In the genomic region with DNA sequence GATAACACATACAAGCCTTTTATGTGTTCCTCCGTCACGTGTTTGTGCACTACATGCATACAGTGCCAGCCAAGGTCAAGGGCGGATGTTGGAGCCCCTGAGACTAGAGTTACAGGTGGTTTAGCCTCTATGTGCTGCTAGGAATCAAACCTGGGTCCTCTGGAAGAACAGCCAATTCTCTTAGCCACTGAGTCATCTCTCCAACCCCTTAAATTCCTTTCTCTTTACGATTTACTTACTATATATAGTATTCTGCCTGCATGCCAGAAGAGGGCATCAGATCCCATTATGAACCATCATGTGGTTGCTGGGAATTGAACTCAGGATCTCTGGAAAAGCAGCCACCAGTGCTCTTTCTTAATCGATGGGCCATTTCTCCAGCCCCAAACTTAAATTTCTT, we compare ENCODE assay signal across 17 mouse cellular contexts. TPM values are rescaled to one million over a fixed set of nuclear protein-coding genes. Genes with fewer than 3 reads are reported as not detected.
DNase-seq lines count a peak whose midpoint lies in the region; ATAC-seq lines count a peak whose summit lies in the region.
"Not testable (repeated sequence)": the region's sequence is repeated elsewhere in the genome, so short reads cannot be mapped to it uniquely, and the experiment has no call there.
"Had no signal": no experiment of that assay in that cellular context is flagged by ENCODE, and none has a peak within 500 bp of the region (broad histone marks: within the 10 kb centered on the region; RNA-seq: fewer than 3 reads in every experiment).

No protein-coding gene starts in this region.

- not testable (repeated sequence) for ATAC-seq in embryonic facial prominence, embryonic 12.5 days (ENCODE audit: insufficient number of reproducible peaks, insufficient read depth, low FRiP score, low TSS enrichment); forebrain, embryonic 15.5 days (replicated peaks); kidney, embryonic 14.5 days (ENCODE audit: low FRiP score, low TSS enrichment); liver, embryonic 12.5 days
- 0 out of 2 replicates have a peak, but pooled peaks have one; percentile 0 for ATAC-seq in midbrain, embryonic 11.5 days (ENCODE audit: low FRiP score)
- ATAC-seq in neural tube, embryonic 12.5 days (ENCODE audit: low FRiP score, low read depth) = peak; percentile 5; the same call in 1 of the 2 replicates

- H3K36me3 ChIP-seq in embryonic facial prominence, embryonic 12.5 days = peaks cover 48% of the 10 kb centered on the region
- peaks cover 41% of the 10 kb centered on the region for H3K36me3 ChIP-seq in forebrain, embryonic 15.5 days
- peaks cover 67% of the 10 kb centered on the region for H3K36me3 ChIP-seq in hindbrain, embryonic 10.5 days
- peaks cover 39% of the 10 kb centered on the region for H3K36me3 ChIP-seq in kidney, embryonic 14.5 days (ENCODE audit: control insufficient read depth, insufficient read depth, low read length)
- H3K36me3 ChIP-seq in liver, embryonic 12.5 days = peaks cover 60% of the 10 kb centered on the region
- not testable (repeated sequence) for H3K36me3 ChIP-seq in midbrain, embryonic 11.5 days (ENCODE audit: control insufficient read depth, insufficient read depth, low read length)
- peaks cover 53% of the 10 kb centered on the region for H3K36me3 ChIP-seq in neural tube, embryonic 12.5 days

- peak; percentile 79 for DNase-seq in 3T3-L1 (ENCODE audit: low read depth, low spot score)
- not testable (repeated sequence) for DNase-seq in hindbrain, embryonic 10.5 days (ENCODE audit: low spot score); midbrain, embryonic 11.5 days (ENCODE audit: low spot score, missing footprints)

- not testable (repeated sequence) for H3K27me3 ChIP-seq in embryonic facial prominence, embryonic 12.5 days; forebrain, embryonic 15.5 days; hindbrain, embryonic 10.5 days (ENCODE audit: insufficient read depth, poor library complexity, severe bottlenecking); kidney, embryonic 14.5 days (ENCODE audit: control insufficient read depth, insufficient read depth, low read length); liver, embryonic 12.5 days (replicated peaks); midbrain, embryonic 11.5 days (ENCODE audit: control insufficient read depth, insufficient read depth, low read length); neural tube, embryonic 12.5 days (replicated peaks)

- not testable (repeated sequence) for H3K4me3 ChIP-seq in embryonic facial prominence, embryonic 12.5 days; forebrain, embryonic 15.5 days; hindbrain, embryonic 10.5 days; kidney, embryonic 14.5 days (ENCODE audit: low read length); midbrain, embryonic 11.5 days (ENCODE audit: low read depth, low read length); neural tube, embryonic 12.5 days
- peak overlapping the region; percentile 93; the same call in 1 of the 2 replicates for H3K4me3 ChIP-seq in liver, embryonic 12.5 days

- 65% methylated on average over 4 of the region's 5 CpGs for WGBS in embryonic facial prominence, embryonic 12.5 days
- WGBS in forebrain, embryonic 15.5 days = 68% methylated on average over 4 of the region's 5 CpGs
- 76% methylated on average over 4 of the region's 5 CpGs for WGBS in hindbrain, embryonic 10.5 days
- 73% methylated on average over 4 of the region's 5 CpGs for WGBS in kidney, embryonic 14.5 days
- WGBS in liver, embryonic 12.5 days (ENCODE audit: insufficient replicate concordance) = 76% methylated on average over 4 of the region's 5 CpGs
- WGBS in midbrain, embryonic 11.5 days = 77% methylated on average over 4 of the region's 5 CpGs
- WGBS in neural tube, embryonic 12.5 days = 54% methylated on average over 4 of the region's 5 CpGs

- not testable (repeated sequence) for H3K9ac ChIP-seq in embryonic facial prominence, embryonic 12.5 days; forebrain, embryonic 15.5 days (replicated peaks); kidney, embryonic 14.5 days (ENCODE audit: low read depth, low read length); liver, embryonic 12.5 days; midbrain, embryonic 11.5 days (ENCODE audit: low read length); neural tube, embryonic 12.5 days

- H3K4me1 ChIP-seq in embryonic facial prominence, embryonic 12.5 days; midbrain, embryonic 11.5 days (ENCODE audit: control insufficient read depth, insufficient read depth, low read length); neural tube, embryonic 12.5 days: not testable (repeated sequence)
- peaks cover 27% of the 10 kb centered on the region for H3K4me1 ChIP-seq in forebrain, embryonic 15.5 days
- peaks cover 15% of the 10 kb centered on the region for H3K4me1 ChIP-seq in hindbrain, embryonic 10.5 days (replicated peaks)
- peaks cover 12% of the 10 kb centered on the region; the same call in 1 of the 2 replicates for H3K4me1 ChIP-seq in kidney, embryonic 14.5 days (ENCODE audit: control insufficient read depth, insufficient read depth, low read length)
- peaks cover 34% of the 10 kb centered on the region for H3K4me1 ChIP-seq in liver, embryonic 12.5 days

- H3K4me2 ChIP-seq in embryonic facial prominence, embryonic 12.5 days (replicated peaks) = peak overlapping the region; percentile 62
- H3K4me2 ChIP-seq in forebrain, embryonic 15.5 days (replicated peaks) = peak overlapping the region; percentile 80
- H3K4me2 ChIP-seq in kidney, embryonic 14.5 days (replicated peaks; ENCODE audit: low read depth, low read length) = peak overlapping the region; percentile 56; the same call in 1 of the 2 replicates
- peak overlapping the region; percentile 87 for H3K4me2 ChIP-seq in liver, embryonic 12.5 days
- peak overlapping the region; percentile 56; the same call in 1 of the 2 replicates for H3K4me2 ChIP-seq in midbrain, embryonic 11.5 days
- peak overlapping the region; percentile 72 for H3K4me2 ChIP-seq in neural tube, embryonic 12.5 days (replicated peaks)

- H3K9me3 ChIP-seq in embryonic facial prominence, embryonic 12.5 days; forebrain, embryonic 15.5 days; hindbrain, embryonic 10.5 days; kidney, embryonic 14.5 days (ENCODE audit: control insufficient read depth, low read length); liver, embryonic 12.5 days (replicated peaks); midbrain, embryonic 11.5 days (ENCODE audit: control insufficient read depth, low read length); neural tube, embryonic 12.5 days: not testable (repeated sequence)

- not testable (repeated sequence) for H3K27ac ChIP-seq in embryonic facial prominence, embryonic 12.5 days; kidney, embryonic 14.5 days (ENCODE audit: low read depth, low read length); liver, embryonic 12.5 days; midbrain, embryonic 11.5 days (ENCODE audit: low read depth, low read length); neural tube, embryonic 12.5 days
- H3K27ac ChIP-seq in forebrain, embryonic 15.5 days (replicated peaks) = peak overlapping the region; percentile 92
- H3K27ac ChIP-seq in hindbrain, embryonic 10.5 days = peak overlapping the region; percentile 99; the same call in 1 of the 2 replicates

RNA-seq across cellular contexts. Expression of a gene that starts 1.0 kb away (rescaled TPM):
- polyA plus RNA-seq in embryonic facial prominence, embryonic 12.5 days (2016; fragmentation: Nextera tagmentation; extraction: Ambion mirVana) = 348 and 377 TPM in 2 replicates
- polyA plus RNA-seq in forebrain, embryonic 15.5 days (2015; fragmentation: Nextera tagmentation; extraction: Ambion mirVana) = 251 and 270 TPM in 2 replicates
- 515 and 539 TPM in 2 replicates for polyA plus RNA-seq in hindbrain, embryonic 10.5 days (2016; fragmentation: Nextera tagmentation; extraction: Ambion mirVana)
- 404 and 541 TPM in 2 replicates for polyA plus RNA-seq in kidney, embryonic 14.5 days (2014; fragmentation: Nextera tagmentation; extraction: Ambion mirVana)
- 163 and 165 TPM in 2 replicates for polyA plus RNA-seq in liver, embryonic 12.5 days (2016; fragmentation: Nextera tagmentation; extraction: Ambion mirVana)
- polyA plus RNA-seq in midbrain, embryonic 11.5 days (2014; fragmentation: Nextera tagmentation; extraction: Ambion mirVana) = 450 and 473 TPM in 2 replicates
- 306 and 312 TPM in 2 replicates for polyA plus RNA-seq in neural tube, embryonic 12.5 days (2016; fragmentation: Nextera tagmentation; extraction: Ambion mirVana)

RNA-seq across cellular contexts. Expression of a gene that starts 6.3 kb away (rescaled TPM):
- polyA plus RNA-seq in embryonic facial prominence, embryonic 12.5 days (2016; fragmentation: Nextera tagmentation; extraction: Ambion mirVana) = not detected in 2 replicates
- not detected in 2 replicates for polyA plus RNA-seq in forebrain, embryonic 15.5 days (2015; fragmentation: Nextera tagmentation; extraction: Ambion mirVana)
- not detected in 2 replicates for polyA plus RNA-seq in hindbrain, embryonic 10.5 days (2016; fragmentation: Nextera tagmentation; extraction: Ambion mirVana)
- not detected in 2 replicates for polyA plus RNA-seq in kidney, embryonic 14.5 days (2014; fragmentation: Nextera tagmentation; extraction: Ambion mirVana)
- polyA plus RNA-seq in liver, embryonic 12.5 days (2016; fragmentation: Nextera tagmentation; extraction: Ambion mirVana) = not detected in 2 replicates
- not detected in 2 replicates for polyA plus RNA-seq in midbrain, embryonic 11.5 days (2014; fragmentation: Nextera tagmentation; extraction: Ambion mirVana)
- polyA plus RNA-seq in neural tube, embryonic 12.5 days (2016; fragmentation: Nextera tagmentation; extraction: Ambion mirVana) = not detected in 2 replicates
- polyA plus RNA-seq: gonadal fat pad, adult 2 months; heart, embryonic 10.5 days; inflammation-experienced regulatory T-cells, adult 6 months; large intestine, adult 2 months; limb, embryonic 11.5 days; liver, embryonic 16.5 days; stomach, postnatal 0 days; thymus, postnatal 0 days; urinary bladder, adult 2 months had no signal

RNA-seq across cellular contexts. Expression of a gene that starts 6.7 kb away (rescaled TPM):
- 38.0 and 40.7 TPM in 2 replicates for polyA plus RNA-seq in embryonic facial prominence, embryonic 12.5 days (2016; fragmentation: Nextera tagmentation; extraction: Ambion mirVana)
- polyA plus RNA-seq in forebrain, embryonic 15.5 days (2015; fragmentation: Nextera tagmentation; extraction: Ambion mirVana) = 51.7 and 54.7 TPM in 2 replicates
- polyA plus RNA-seq in hindbrain, embryonic 10.5 days (2016; fragmentation: Nextera tagmentation; extraction: Ambion mirVana) = 47.1 and 47.6 TPM in 2 replicates
- polyA plus RNA-seq in kidney, embryonic 14.5 days (2014; fragmentation: Nextera tagmentation; extraction: Ambion mirVana) = 48.5 and 50.5 TPM in 2 replicates
- 27.2 and 28.1 TPM in 2 replicates for polyA plus RNA-seq in liver, embryonic 12.5 days (2016; fragmentation: Nextera tagmentation; extraction: Ambion mirVana)
- polyA plus RNA-seq in midbrain, embryonic 11.5 days (2014; fragmentation: Nextera tagmentation; extraction: Ambion mirVana) = 70.7 and 73.2 TPM in 2 replicates
- 50.4 and 50.5 TPM in 2 replicates for polyA plus RNA-seq in neural tube, embryonic 12.5 days (2016; fragmentation: Nextera tagmentation; extraction: Ambion mirVana)

RNA-seq across cellular contexts. Expression of a gene that starts 7.4 kb away (rescaled TPM):
- 118 and 122 TPM in 2 replicates for polyA plus RNA-seq in embryonic facial prominence, embryonic 12.5 days (2016; fragmentation: Nextera tagmentation; extraction: Ambion mirVana)
- polyA plus RNA-seq in forebrain, embryonic 15.5 days (2015; fragmentation: Nextera tagmentation; extraction: Ambion mirVana) = 198 and 209 TPM in 2 replicates
- 151 and 167 TPM in 2 replicates for polyA plus RNA-seq in hindbrain, embryonic 10.5 days (2016; fragmentation: Nextera tagmentation; extraction: Ambion mirVana)
- polyA plus RNA-seq in kidney, embryonic 14.5 days (2014; fragmentation: Nextera tagmentation; extraction: Ambion mirVana) = 145 and 163 TPM in 2 replicates
- 86.3 and 88.8 TPM in 2 replicates for polyA plus RNA-seq in liver, embryonic 12.5 days (2016; fragmentation: Nextera tagmentation; extraction: Ambion mirVana)
- polyA plus RNA-seq in midbrain, embryonic 11.5 days (2014; fragmentation: Nextera tagmentation; extraction: Ambion mirVana) = 193 and 195 TPM in 2 replicates
- polyA plus RNA-seq in neural tube, embryonic 12.5 days (2016; fragmentation: Nextera tagmentation; extraction: Ambion mirVana) = 196 and 197 TPM in 2 replicates

RNA-seq across cellular contexts. Expression of a gene that starts 12.7 kb away (rescaled TPM):
- polyA plus RNA-seq in embryonic facial prominence, embryonic 12.5 days (2016; fragmentation: Nextera tagmentation; extraction: Ambion mirVana) = 0.36 and 0.47 TPM in 2 replicates
- polyA plus RNA-seq in forebrain, embryonic 15.5 days (2015; fragmentation: Nextera tagmentation; extraction: Ambion mirVana) = 0.36 and 0.41 TPM in 2 replicates
- polyA plus RNA-seq in hindbrain, embryonic 10.5 days (2016; fragmentation: Nextera tagmentation; extraction: Ambion mirVana) = 0.25 and 0.31 TPM in 2 replicates
- 0.24 and 0.31 TPM in 2 replicates for polyA plus RNA-seq in kidney, embryonic 14.5 days (2014; fragmentation: Nextera tagmentation; extraction: Ambion mirVana)
- 0.04 and 0.10 TPM in 2 replicates for polyA plus RNA-seq in liver, embryonic 12.5 days (2016; fragmentation: Nextera tagmentation; extraction: Ambion mirVana)
- 0.19 and 0.41 TPM in 2 replicates for polyA plus RNA-seq in midbrain, embryonic 11.5 days (2014; fragmentation: Nextera tagmentation; extraction: Ambion mirVana)
- polyA plus RNA-seq in neural tube, embryonic 12.5 days (2016; fragmentation: Nextera tagmentation; extraction: Ambion mirVana) = 0.27 and 0.43 TPM in 2 replicates
- polyA plus RNA-seq: gonadal fat pad, adult 2 months; large intestine, adult 2 months; urinary bladder, adult 2 months had no signal
